Mouse (Mus musculus) lung, postnatal 4 days (tissue): ENCODE results near the gene Itpr3.
A peak's percentile ranks its signal among the peaks of the same experiment; 100 is the strongest.

Source experiments
- DNase-seq, 2 experiments: peaks; one replicate each; pipeline ENCODE4 v3.0.0; 2021

Gene Itpr3

GRCm38 (mm10) chr17:27038335-27039050 lies 18.6 kb upstream of the Itpr3 start:
- DNase-seq, result peak; percentile 47 to 70

GRCm38 (mm10) chr17:27039432-27040102 lies 17.5 kb upstream of the Itpr3 start:
- DNase-seq, result no peak

GRCm38 (mm10) chr17:27040304-27041045 lies 16.6 kb upstream of the Itpr3 start:
- DNase-seq, result no peak

GRCm38 (mm10) chr17:27041046-27041786 lies 15.9 kb upstream of the Itpr3 start:
- no peak for DNase-seq

GRCm38 (mm10) chr17:27041787-27042055 lies 15.4 kb upstream of the Itpr3 start:
- no peak for DNase-seq

- DNase-seq, result peak; percentile 27 to 46
These were observed 14.3 kb upstream of the Itpr3 start for GRCm38 (mm10) chr17:27042840-27043239.

DNA sequence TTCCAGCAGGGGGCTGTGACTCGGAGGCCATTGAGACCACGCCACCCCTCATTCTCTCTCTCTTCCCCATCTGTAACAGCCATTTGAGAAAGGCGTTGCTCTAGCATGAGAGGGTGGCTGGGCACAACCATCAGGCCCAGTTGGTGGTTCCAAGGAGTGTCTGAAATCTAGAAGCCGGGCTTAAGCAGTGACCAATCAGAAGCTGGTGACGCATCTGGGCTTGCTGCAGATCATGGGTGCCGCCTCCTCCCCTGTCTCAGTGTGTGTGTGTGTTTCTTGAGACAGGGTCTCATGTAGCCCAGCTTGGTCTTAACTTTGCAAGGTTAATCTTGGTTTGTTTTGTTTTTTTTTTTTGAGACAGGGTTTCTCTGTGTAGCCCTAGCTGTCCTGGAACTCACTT lies 11.9 kb upstream of the Itpr3 start:
- DNase-seq, result no peak

- DNase-seq, result no peak
These were observed 9.2 kb upstream of the Itpr3 start for GRCm38 (mm10) chr17:27047762-27048444.

DNA sequence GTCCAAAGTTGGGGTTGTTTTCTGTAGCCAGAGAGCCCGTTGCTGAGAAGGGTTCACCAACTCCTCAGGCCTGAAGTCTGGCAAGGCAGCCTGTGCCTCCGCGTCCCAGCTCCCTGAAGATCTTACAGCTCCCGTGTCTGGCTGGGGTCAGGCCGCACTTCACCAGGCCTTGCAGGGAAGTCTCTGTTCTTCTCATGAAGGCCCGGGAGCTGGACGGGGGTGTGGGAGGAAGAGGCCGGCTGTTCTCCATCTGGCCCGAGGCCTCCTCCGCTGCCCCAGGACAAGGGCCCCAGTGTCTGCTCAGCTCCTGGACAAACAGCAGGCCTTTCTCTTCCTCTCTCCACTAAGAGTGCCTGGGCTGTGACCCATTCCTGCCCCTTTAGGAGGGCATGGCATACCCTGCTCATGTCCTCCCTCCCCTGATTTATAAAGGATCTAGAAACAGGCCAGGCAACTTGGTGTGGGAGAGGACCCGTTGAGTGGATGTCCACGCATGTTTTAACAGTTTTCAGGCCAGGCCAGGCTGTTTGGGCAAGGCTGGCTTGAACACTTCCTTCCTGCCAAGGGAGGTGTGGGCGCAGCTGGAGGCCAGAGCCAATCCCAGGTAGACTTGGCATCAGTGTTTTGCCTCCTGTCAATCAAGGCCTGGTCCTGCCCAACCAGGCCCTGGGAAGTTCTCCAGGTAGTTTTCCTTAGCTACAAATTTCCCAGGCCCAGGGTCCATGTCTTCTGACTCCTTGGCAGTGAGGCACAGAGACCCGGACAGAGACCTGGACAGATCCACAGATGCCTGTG lies 8.5 kb upstream of the Itpr3 start:
- DNase-seq, result peak; percentile 35 to 60

DNA sequence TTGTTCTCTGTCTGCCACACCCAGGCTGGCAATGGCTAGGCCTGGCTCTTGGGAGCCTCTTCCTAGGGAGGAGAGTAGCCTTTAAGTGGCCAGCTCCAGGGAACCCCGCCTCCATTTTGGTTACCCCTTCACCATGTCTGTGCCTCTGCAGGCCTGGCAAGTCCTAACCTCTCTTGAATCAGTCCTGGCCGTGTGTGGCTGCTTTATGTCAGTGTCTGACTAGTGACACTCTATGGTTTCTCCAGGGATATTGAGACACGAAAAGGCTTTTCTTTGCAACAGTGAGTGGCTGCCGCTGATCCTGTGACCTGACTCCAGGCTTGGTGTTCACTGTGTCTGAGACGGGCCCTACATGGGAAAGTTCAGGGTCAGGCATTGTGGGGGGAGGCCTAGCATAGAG lies 6.3 kb upstream of the Itpr3 start:
- no peak for DNase-seq

DNA sequence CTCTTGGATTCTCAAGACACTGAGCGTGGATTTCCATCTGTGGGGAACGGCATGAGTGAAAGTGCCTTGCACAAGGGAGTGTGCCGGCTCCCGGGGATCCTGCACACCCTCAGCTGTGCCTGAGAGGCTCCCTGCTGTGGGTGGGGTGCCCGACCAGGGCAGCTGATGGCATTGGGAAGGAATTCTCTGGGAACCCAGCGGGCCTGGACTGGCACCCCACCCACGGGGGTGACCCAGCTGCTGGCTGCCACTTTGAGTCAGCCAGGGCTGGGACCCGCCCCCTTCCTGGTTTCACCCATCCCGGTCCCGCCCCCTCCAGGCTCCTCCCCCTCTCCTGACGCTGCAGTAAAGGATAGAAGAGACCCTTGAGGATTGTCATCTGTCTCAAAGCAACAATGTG lies 5.6 kb upstream of the Itpr3 start:
- DNase-seq, result peak; percentile 78 to 83

GRCm38 (mm10) chr17:27056170-27056569 lies 934 bp upstream of the Itpr3 start:
- DNase-seq, result peak; percentile 82 to 88

GRCm38 (mm10) chr17:27057517-27058055 lies 482 bp downstream of the Itpr3 start:
- DNase-seq, result peak in 1 of 2 experiments; percentile 28

DNA sequence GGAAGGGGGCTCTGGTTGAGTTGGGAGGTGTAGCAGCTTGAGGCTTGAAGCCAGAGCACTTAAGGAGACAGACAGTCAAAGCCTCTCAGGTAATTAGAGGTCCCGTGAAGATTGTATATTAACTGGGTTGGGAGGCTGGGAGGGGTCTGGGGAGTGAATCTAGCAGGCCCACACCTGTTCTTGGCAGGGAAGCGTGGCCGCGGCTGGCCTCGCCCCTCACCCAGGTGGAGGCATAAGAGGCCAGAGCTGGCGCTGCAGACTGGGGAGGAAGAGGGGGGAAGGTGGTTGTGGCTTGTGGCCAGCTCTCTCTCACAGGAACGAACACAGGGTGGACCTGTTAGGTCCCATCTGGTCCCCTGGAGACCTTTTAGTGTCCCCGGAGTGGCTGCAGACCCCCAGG lies 3.6 kb downstream of the Itpr3 start:
- DNase-seq, result no peak

DNA sequence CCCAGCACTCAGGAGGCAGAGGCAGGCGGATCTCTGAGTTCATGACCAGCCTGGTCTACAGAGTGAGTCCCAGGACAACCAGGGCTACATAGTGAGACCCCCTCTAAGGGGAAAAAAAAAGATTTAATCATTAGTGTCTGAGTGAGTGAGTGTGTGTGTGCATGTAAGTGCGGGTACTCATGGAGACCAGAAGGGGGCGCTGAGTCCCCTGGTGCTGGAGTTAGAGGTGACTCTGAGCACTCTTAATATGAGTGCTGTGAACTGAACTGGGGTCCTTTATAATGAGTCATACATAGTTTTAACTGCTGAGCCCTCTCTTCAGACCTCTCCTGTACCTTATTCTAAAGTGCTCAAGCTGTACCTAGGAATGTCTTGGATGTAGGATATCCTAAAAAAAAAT lies 4.6 kb downstream of the Itpr3 start:
- no peak for DNase-seq

DNA sequence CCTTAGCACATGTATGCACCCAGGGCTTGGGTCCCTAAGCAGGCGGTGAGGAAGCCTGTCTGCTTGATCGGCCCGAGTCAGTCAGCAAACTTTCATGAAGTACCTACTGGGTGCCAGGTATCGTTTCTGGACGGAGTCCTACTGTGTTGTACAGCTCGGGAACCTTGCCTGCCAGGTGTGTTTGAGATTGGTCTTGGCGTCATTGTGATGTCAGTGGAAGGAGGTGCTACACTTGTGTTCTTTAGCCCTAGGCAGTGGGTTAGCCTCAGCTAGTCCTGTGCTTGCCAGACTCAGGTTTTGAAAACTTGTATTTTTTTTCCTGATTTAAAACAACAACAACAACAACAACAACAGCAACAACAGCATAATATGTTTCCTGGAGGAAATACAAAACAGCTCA lies 5.6 kb downstream of the Itpr3 start:
- DNase-seq, result no peak

DNA sequence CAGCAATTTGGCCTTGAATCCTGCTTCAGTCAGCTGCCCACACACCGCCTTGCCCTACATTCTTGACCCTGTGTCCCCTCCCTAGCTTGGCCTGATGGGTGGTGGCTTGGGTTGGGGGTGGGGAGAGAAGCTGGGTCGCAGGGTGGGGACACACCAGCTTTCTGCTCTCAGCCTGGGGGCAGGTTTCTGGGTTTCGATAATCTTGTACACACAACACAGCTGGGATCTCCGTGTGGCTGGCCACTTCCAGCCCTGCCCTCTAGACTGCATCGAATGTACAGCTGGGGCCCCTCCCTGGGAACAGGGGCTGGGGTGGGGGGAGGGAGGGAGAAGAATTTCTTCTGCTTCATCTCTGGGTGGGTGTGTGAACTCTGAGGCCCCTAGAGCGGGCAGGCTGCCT lies 6.6 kb downstream of the Itpr3 start:
- DNase-seq, result no peak

DNA sequence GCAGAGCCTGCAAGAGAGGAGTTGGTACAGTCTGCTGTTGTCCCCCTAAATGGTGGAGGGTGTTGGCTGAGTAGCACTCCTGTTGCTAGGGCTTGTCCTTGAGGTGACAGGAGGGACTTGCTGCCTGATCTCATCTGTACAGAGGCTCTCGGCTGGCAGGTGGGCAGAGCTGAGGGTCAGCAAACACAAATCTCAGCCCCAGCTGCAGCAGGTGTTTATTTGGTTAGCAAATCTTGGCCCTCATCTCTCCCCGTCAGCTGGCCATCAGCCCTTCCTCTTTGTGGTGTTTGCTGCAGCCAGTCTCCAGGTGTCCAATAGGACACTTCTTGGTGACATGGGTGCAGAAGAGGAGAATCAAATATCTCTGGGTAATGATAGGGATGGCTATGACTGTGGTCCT lies 7.1 kb downstream of the Itpr3 start:
- no peak for DNase-seq

GRCm38 (mm10) chr17:27066065-27066464 lies 9.0 kb downstream of the Itpr3 start:
- no peak for DNase-seq

GRCm38 (mm10) chr17:27069071-27069470 lies 12.0 kb downstream of the Itpr3 start:
- DNase-seq, result no peak

GRCm38 (mm10) chr17:27070913-27071312 lies 13.8 kb downstream of the Itpr3 start:
- no peak for DNase-seq

DNA sequence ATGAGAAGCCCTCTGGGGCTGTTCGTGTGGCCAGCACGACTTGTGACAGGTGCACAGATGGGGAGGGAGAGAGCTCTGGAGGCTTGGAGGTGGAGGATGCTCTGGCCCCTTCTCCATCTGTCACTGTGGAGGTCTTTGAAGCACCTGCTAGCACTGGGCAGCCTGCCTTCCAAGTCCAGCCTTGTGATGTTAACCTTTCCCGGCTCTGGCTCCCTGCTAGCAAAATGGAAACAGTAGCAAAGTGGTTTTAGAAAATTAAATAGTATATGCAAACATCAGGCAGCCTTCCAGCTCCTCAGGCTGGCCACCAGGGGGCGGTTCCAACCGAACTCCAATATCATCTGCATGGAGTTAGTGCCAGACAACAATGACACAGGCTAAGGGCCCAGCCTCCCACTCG lies 14.5 kb downstream of the Itpr3 start:
- DNase-seq, result peak; percentile 52 to 66
